Comparison of ENCODE assay signal across 7 mouse cellular contexts in genomic region chr4:134468215-134468575, GRCm38 (mm10). TPM values are rescaled to one million over a fixed set of nuclear protein-coding genes. Genes with fewer than 3 reads are reported as not detected.
DNase-seq lines count a peak whose midpoint lies in the region; ATAC-seq lines count a peak whose summit lies in the region.

Gene Stmn1, plus strand, starts transcription at chr4:134468320.

- peaks cover 23% of the 10 kb centered on the region for H3K27me3 ChIP-seq in embryonic facial prominence, embryonic 10.5 days (replicated peaks; ENCODE audit: low read depth, poor library complexity, severe bottlenecking)
- H3K27me3 ChIP-seq in limb, embryonic 11.5 days (ENCODE audit: control insufficient read depth, insufficient read depth, low read length) = no peaks in the 10 kb centered on the region
- no peaks in the 10 kb centered on the region for H3K27me3 ChIP-seq in midbrain, embryonic 14.5 days (ENCODE audit: control insufficient read depth, insufficient read depth, low read length)

- H3K36me3 ChIP-seq in embryonic facial prominence, embryonic 10.5 days (replicated peaks) = peaks cover 29% of the 10 kb centered on the region
- H3K36me3 ChIP-seq in limb, embryonic 11.5 days (ENCODE audit: control insufficient read depth, insufficient read depth, low read length) = peaks cover 15% of the 10 kb centered on the region
- peaks cover 25% of the 10 kb centered on the region for H3K36me3 ChIP-seq in midbrain, embryonic 14.5 days (ENCODE audit: control insufficient read depth, insufficient read depth, low read length)

- no peaks in the 10 kb centered on the region for H3K9me3 ChIP-seq in embryonic facial prominence, embryonic 10.5 days
- H3K9me3 ChIP-seq in limb, embryonic 11.5 days (ENCODE audit: control insufficient read depth, low read length) = no peaks in the 10 kb centered on the region
- no peaks in the 10 kb centered on the region for H3K9me3 ChIP-seq in midbrain, embryonic 14.5 days (ENCODE audit: control insufficient read depth, low read length)

- H3K4me1 ChIP-seq in embryonic facial prominence, embryonic 10.5 days = peaks cover 39% of the 10 kb centered on the region
- H3K4me1 ChIP-seq in limb, embryonic 11.5 days (ENCODE audit: control insufficient read depth, insufficient read depth, low read length) = peaks cover 3% of the 10 kb centered on the region; the same call in 1 of the 2 replicates
- peaks cover 49% of the 10 kb centered on the region for H3K4me1 ChIP-seq in midbrain, embryonic 14.5 days (ENCODE audit: control insufficient read depth, insufficient read depth, low read length)

- peak within 1 kb of the TSS; percentile 99 for H3K4me3 ChIP-seq in embryonic facial prominence, embryonic 10.5 days
- peak within 1 kb of the TSS; percentile 91 for H3K4me3 ChIP-seq in limb, embryonic 11.5 days (ENCODE audit: low read depth, low read length)
- peak within 1 kb of the TSS; percentile 72 for H3K4me3 ChIP-seq in midbrain, embryonic 14.5 days (replicated peaks; ENCODE audit: low read depth, low read length)

- H3K4me2 ChIP-seq in limb, embryonic 11.5 days (ENCODE audit: low read depth, severe bottlenecking) = peak within 1 kb of the TSS; percentile 86
- peak within 1 kb of the TSS; percentile 88 for H3K4me2 ChIP-seq in midbrain, embryonic 14.5 days (ENCODE audit: low read length)

- under 1% methylated on average over 31 of the region's 31 CpGs for WGBS in embryonic facial prominence, embryonic 10.5 days
- under 1% methylated on average over 31 of the region's 31 CpGs for WGBS in limb, embryonic 11.5 days
- under 1% methylated on average over 31 of the region's 31 CpGs for WGBS in midbrain, embryonic 14.5 days

- DNase-seq in adrenal gland, postnatal 10 days = peak; percentile 96
- peak; percentile 97 for DNase-seq in embryonic facial prominence, embryonic 10.5 days (ENCODE audit: low spot score)
- peak; percentile 99 for DNase-seq in heart, adult 11 months
- peak; percentile 93 for DNase-seq in kidney, adult 18-20 months
- peak; percentile 96 for DNase-seq in limb, embryonic 11.5 days (ENCODE audit: low spot score)
- DNase-seq in midbrain, embryonic 14.5 days = peak; percentile 99
- peak; percentile 87 to 90 for DNase-seq in spleen, adult 18-20 months

- H3K27ac ChIP-seq in embryonic facial prominence, embryonic 10.5 days (replicated peaks) = peak within 1 kb of the TSS; percentile 99
- peak within 1 kb of the TSS; percentile 88 for H3K27ac ChIP-seq in limb, embryonic 11.5 days (replicated peaks; ENCODE audit: low read depth, low read length)
- peak within 1 kb of the TSS; percentile 94 for H3K27ac ChIP-seq in midbrain, embryonic 14.5 days (replicated peaks; ENCODE audit: low read depth, low read length)

- H3K9ac ChIP-seq in limb, embryonic 11.5 days (ENCODE audit: low read length) = peak within 1 kb of the TSS; percentile 96
- peak within 1 kb of the TSS; percentile 91 for H3K9ac ChIP-seq in midbrain, embryonic 14.5 days (replicated peaks; ENCODE audit: low read length)

- ATAC-seq in limb, embryonic 11.5 days (ENCODE audit: insufficient number of reproducible peaks, low FRiP score, low TSS enrichment, low read depth) = peak; percentile 94
- peak; percentile 96 for ATAC-seq in midbrain, embryonic 14.5 days (ENCODE audit: low FRiP score, low TSS enrichment)

RNA-seq across cellular contexts. Expression of gene Stmn1, which starts in this region (rescaled TPM):
- 100 to 1,000 TPM; 140 to 156 TPM for total RNA-seq in adrenal gland, postnatal 10 days (2021)
- polyA plus RNA-seq in embryonic facial prominence, embryonic 10.5 days (2016; fragmentation: Nextera tagmentation; extraction: Ambion mirVana) = 2,394 and 2,556 TPM in 2 replicates
- polyA plus RNA-seq in limb, embryonic 11.5 days (2014; fragmentation: Nextera tagmentation; extraction: Ambion mirVana) = 2,250 and 2,263 TPM in 2 replicates
- 6,974 and 7,359 TPM in 2 replicates for polyA plus RNA-seq in midbrain, embryonic 14.5 days (2014; fragmentation: Nextera tagmentation; extraction: Ambion mirVana)

Comparison
In these comparisons a context has a peak if more than half of its experiments do, and no peak if none do; other contexts are left out.
1. Peak in every context shown above with its lines: DNase-seq, ATAC-seq, H3K4me3 ChIP-seq and H3K27ac ChIP-seq.